Mouse (Mus musculus) c-Kit-negative CD71-positive TER-119-positive erythroid progenitor cells, embryonic 14.5 days (primary cell): ENCODE measurements around the gene Scpep1.
"Not testable (repeated sequence)": the region's sequence is repeated elsewhere in the genome, so short reads cannot be mapped to it uniquely, and the experiment has no call there.

ENCODE experiments used
- DNase-seq: peaks from one replicate; pipeline ENCODE4 v3.0.0-alpha.2; 2013; ENCODE audit warnings: low read depth, low spot score

Gene Scpep1

DNA sequence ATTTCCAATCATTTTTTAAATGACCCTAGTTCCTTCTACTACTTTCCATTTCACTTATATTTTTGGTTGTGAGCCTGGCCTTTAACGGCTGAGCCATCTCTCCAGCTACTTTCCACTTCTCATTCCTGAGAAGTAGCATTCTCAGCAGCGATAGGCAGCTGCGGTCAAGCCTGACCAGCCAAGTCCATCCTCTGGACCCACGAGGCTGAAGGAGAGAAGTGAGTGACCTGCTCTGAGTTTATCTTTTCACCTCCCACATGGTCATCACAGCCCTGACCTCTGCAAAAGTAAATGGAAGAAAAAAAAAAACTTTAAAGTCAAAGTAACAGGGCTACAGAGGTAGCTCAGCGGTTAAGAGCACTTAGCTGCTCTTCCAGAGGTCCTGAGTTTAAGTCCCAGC is 28.7 kb downstream of the Scpep1 start:
- no peak for DNase-seq

DNA sequence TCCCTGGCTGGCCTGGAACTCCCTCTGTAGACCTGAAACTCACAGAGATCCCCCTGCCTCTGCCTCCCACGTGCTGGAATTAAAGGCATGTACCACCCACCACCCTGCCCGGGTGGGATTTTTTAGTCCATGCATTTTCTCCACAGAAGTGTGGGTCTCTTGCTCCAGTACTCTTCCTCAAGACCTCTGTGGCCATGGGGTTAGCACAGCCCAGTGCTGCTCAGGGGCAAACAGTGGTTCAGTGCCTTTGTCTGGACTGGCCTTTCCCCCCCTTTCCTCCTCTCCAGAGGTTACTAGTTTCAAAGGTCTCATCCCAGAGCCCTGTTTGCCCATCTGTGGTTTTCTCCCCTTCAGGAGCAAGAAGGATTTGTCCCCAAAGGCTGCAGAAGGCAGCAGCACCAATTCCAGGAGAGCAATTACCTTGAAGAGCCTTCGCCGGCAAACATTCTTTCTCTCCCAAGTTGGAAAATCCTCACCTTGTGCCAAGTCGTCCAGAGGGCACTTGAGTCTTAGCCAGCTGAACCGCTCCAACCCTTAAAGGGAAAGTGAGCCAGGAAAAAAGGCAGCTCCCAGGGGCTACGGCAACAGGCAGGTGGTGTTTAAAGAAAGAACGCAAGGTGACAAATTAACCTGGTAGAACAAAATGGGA is 45.8 kb downstream of the Scpep1 start:
- DNase-seq, result no peak

DNA sequence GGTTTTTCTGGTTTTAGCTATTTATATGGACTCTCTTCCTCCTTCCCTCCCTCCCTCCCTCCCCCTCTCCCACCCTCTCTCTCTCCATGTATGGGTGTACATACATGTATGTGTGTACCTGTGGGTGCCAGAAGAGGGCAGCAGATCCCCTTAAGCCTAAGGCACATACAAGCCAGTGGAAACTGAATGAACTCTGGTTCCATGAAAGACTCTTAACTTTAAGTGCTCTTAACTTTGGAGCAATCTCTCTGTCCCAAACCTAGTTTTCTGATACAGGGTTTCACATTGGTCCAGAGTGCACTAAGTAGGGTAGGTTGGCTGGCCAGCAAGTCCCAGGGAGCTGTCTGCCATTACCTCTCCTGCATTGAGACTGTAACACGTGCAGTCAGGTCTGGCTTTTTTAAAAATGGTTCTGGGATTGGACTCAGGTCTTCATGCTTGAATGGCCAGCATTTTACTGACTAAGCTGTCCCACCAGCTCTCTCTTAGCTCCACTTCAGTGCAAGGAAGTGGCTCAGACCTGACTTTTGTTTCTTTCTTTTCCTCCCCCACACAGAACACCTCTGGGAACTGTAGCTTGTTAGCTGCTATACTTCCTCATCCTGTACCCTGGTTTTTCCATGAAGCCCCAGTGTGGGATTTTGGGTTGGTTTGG is 46.6 kb downstream of the Scpep1 start:
- DNase-seq, result no peak

DNA sequence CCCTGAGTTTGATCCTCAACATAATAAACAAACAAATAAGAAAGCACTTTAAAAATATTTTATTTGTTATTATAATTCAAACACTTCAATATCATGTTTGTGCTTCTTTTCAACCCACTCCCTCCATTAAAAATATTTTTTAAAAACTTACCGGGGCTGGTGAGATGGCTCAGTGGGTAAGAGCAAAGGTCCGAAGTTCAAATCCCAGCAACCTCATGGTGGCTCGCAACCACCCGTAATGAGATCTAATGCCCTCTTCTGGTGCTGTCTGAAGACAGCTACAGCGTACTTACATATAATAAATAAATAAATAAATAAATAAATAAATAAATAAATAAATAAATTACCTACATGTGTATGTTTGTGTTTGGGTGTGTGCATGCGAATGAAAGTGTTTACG is 47.4 kb downstream of the Scpep1 start:
- DNase-seq, result no peak

DNA sequence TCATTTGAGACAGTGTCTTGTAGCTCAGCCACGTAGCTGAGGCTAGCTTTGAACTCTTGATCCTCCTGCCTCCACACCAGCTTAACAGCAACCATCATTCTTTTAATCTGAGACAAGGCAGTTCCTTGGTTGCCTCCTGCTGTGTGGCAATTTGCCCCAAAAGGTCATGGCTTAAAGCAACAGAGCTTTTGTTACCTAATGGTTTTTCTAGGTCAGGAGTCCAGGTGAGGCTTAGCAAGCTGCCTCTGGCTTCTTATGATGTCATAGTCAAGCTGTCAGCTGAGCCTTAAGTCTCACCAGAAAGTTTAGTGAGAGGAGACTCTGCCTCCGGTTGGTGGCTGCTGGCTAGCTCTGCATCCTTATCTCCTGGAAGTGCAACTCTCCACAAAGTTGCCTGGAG is 49.6 kb downstream of the Scpep1 start:
- no peak for DNase-seq

DNA sequence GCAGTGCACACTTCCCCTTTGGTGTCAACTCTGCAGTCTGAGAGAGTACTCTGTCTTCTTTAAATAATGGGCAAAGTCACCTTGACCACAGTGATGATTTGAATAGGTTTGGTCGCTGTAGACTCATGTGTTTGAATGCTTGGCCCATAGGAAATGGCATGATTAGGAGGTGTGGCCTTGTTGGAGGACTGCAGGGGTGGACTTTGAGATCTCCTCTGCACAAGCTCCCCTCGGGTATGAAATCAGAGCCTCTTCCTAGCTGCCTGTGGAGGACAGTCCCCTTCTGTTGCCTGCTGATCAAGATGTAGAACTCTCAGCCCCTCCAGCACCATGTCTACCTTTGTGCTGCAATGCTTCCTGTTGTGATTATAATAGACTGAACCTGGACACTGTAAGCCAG is 51.2 kb downstream of the Scpep1 start:
- no peak for DNase-seq

DNA sequence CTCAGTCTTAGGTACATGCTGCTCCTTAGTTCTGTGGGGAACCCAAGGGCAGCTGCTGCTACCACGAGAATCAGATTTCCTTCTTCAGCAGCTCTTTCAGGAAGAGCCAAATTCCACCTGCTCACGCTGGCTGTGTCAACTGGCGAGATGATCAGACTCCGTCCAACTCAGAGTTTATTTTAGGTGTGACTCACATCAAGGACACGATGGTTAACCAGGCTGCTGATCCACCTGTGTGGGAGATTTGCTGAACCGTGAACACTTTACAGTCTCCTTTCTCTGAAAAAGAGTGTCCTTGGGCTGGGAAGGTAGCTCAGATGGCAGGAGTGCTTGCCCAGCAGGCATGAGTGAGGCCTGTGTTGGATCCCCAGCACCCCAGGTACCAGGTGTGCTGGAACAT is 52.5 kb downstream of the Scpep1 start:
- DNase-seq, result no peak

DNA sequence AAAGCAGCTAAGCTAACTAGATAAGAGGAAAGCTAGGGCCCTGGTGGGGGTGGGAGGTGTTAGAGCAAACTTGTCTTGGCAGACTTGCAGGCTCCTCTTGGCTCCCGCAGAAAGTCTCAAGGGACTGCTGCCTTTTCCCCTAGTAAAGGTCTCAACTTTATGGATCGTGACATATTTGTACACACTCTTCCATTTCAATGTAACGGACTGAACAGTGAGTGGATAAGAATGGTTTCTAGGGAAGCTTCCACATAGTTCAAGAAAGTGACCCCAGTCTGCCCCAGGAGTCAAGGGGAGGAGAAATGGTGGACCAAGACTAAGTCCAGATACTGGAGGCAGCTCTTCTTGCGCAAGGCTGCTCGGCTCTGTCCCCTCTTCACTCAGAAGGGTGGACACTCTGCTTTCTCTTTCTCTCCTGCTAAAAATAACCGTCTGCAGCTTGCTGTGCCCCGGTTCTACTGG is 53.9 kb downstream of the Scpep1 start:
- DNase-seq, result no peak

DNA sequence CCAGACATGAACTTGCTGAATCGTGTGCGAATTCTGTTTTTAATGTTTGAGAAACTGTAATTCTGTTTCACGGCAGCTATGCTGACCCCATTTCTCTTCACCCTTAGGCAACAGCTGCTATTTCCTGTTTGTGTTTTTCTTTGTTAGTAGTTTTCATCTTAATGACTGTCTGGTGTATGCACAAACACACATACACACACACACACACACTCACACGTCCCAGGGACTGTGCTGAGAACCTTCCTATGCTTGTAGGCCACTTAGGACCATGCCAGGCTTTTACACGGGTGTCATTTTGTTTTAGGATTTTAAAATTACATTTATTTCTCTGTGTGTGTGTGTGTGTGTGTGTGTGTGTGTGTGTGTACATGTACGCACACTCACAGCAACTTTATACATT is 55.7 kb downstream of the Scpep1 start:
- DNase-seq, result no peak

DNA sequence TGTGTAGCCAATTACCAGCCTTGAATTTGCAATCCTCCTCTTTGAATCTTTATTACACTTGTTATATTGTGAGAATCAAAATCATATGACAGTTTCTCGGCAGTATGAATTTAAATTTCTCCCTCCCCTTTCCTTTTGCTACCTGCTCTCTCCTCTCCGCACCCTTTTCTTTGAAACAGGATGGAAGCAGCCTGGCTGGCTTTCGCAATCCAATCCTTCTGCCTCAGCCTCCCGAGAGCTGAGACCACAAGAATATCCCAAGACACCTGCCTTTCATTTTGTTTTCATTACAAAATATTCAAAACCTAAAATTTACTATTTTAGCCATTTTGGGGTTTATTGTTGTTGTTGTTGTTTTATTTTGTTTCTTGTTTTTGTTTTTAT is 56.9 kb downstream of the Scpep1 start:
- no peak for DNase-seq

DNA sequence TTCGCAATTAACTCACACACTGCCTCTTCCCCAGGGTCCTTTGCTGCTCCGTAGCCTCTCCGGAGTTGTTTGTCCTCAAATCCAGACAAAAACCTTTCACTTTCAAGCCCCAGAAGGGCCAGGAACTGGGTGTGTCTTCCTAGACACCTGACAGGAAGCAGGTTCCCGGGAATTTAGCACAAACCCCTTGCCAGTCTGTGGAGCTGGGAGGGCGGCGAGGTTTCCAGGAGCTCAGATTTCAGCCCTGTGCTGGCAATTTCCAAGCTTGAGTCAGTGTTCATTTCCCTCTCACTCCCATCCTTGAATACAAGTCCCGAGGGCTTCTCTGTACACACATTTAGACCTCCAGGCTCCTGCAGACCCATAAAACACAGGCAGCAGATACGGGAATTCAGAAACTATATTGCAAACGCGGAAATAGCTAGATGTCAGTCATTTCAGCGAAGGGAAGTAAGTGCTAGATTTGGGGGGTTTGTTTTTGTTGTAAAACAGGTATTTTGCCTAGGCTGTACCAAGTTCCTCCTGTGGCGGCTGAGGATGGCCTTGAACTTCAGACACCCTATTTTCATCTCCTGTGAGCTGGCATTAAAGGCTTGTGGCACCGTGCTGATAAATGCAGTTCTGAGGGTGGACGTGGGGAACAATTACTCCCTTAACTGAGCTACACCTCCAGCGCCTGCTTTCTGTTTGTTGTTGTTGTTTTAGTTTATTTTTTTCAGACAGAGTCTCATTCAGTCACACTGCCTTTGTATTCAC is 57.5 kb downstream of the Scpep1 start:
- no peak for DNase-seq

DNA sequence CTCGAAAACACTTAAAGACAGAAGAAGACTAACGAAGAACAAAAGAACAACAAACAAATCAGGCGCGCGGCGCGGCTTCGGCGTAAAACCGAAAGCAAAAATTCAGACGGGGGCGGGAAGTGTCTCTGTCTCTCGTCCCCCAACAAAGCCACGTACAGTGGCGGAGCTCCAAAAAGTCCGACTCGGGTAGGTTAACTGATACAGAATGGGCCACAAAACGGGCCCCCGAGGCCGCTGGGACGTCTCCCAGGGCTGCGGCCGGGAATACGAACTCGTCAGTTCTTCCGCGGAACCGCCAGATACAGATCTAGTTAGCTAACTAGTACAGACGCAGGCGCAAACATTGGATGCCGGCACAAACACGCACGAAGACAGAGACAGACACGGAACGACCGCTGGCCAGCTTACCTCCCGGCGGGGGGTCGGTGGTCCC is 59.4 kb downstream of the Scpep1 start:
- not testable (repeated sequence) for DNase-seq

DNA sequence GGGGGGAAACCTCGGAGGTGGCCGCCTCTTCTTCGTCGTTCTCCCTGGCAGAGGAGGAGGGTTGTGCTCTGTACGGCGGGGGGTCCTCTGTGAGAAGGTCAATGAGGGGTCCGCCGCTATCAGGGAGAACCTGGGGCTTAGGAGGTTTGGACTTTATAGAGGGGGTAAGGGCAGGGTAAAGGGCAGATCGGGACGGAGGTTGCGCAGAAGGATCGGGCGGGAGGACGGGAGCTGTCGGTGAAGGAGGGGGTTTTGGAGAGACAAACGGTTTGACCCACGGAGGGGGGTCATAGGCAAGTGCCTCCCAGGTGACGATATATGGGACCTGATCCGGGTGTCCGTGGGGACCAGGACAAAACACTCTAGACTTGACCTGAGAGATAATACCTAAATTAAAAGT is 60.0 kb downstream of the Scpep1 start:
- DNase-seq, result not testable (repeated sequence)

DNA sequence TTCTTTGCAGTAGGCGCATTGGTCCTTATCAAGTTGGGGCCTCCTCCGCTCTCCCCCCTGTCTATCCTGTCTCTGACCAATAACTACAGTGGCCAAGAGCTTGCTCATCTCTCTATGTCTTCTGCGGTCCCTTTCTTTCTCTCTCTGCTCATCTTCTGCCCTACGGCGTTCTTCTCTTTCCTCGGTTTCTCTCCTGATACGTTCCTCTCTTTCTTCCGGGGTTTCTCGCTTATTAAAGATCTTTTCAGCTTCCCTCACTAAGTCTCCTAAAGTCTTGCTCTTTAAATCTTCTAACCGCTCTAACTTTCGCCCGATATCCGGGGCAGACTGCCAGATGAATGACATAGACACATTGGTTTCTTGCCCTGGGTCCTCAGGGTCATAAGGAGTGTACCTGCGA is 61.0 kb downstream of the Scpep1 start:
- not testable (repeated sequence) for DNase-seq

DNA sequence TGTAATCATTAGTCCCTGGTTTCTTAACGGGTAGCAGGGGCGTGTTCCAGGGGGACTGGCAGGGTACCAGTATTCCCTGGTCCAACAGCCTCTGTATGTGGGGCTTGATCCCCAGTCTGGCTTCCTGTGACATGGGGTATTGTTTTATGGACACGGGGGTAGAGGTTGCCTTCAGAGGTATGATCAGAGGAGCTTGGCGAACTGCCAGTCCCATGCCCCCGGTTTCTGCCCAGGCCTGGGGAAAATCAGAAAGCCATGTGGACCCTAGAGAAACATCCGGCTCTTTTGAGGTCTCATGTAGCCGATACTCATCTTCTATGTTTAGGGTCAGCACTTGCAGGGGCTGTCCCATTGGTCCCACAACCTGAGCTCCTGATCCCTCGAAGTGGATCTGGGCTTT is 61.8 kb downstream of the Scpep1 start:
- not testable (repeated sequence) for DNase-seq

DNA sequence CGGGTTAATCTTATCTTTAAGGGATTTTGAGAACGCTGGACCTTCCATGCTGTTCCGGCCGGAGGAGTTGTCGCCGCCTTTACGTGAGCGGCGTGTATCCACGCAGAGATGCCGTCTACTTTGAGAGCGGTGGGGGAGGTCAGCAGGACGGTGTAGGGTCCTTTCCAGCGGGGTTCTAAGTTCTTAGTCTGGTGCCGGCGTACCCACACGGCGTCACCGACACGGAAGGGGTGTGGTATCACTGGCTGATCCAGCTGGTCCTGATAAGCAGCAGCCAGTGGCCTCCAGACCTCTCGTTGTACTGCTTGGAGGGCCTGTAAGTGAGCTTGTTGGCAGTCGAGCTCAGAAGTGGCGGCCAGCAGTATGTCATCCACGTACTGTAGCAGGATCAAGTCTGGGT is 62.5 kb downstream of the Scpep1 start:
- not testable (repeated sequence) for DNase-seq

DNA sequence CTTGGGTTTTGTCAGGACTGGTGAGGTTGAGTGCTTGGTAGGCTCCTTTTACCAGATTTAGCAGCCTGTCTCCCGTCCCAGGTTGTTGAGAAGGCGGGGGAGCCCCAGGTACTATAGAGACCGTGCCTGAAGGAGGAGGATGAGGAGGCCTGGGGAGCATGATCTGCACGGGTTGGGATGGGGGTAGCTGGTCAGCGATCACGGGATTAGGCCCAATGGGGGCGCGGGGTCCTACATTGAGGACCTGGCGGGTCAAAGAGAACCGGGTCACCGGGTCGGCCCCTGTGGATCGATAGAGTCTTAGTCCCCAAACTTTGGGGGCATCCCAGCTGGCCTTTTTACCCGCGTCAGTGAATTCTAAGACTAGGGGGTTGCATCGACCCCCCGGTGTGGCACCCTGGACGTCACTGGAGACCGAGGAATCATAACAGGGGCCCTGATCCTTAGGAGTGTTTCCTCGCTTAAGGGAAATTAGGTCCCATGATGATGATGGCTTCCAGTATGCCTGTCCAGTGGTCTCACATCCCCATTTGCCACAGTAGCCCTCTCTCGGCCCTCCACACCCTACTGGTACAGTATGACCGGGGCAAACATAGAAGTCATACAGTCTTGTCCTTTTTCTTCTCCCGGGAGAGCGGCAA is 63.2 kb downstream of the Scpep1 start:
- not testable (repeated sequence) for DNase-seq

DNA sequence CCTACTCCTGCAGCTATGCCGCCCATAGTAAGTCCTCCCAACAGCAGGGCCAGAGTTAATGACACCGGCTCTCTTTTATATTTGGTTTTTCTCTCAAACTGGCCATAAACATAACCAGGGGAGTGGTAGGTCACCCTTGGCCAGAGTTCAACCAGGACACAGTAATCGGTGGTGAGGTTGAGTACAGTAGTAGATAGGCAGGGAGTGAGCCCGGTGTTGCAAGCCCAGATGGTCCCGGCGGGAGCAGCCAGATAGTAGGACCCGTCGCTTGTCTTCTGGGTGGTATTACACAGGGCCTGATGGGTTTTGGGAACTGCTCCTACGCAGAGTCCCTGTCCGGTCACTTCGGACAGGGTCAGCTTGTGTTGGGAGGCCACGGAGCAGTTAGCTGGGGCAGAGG is 63.8 kb downstream of the Scpep1 start:
- DNase-seq, result not testable (repeated sequence)

DNA sequence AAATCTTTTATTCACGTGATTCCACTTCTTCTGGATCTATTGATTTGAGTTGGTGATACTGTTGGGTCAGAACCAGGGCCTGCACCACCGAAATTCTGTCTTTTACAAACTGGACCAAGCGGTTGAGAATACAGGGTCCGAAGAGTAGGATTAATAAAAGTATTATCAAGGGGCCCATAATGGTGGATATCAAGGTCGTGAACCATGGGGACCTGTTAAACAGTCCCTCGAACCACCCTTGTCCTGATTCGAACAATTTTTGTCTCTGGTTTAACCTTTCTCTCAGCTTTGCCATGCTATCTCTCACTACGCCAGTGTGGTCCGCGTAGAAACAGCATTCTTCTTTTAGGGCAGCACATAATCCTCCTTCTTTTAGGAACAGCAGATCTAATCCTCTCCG is 64.4 kb downstream of the Scpep1 start:
- not testable (repeated sequence) for DNase-seq

DNA sequence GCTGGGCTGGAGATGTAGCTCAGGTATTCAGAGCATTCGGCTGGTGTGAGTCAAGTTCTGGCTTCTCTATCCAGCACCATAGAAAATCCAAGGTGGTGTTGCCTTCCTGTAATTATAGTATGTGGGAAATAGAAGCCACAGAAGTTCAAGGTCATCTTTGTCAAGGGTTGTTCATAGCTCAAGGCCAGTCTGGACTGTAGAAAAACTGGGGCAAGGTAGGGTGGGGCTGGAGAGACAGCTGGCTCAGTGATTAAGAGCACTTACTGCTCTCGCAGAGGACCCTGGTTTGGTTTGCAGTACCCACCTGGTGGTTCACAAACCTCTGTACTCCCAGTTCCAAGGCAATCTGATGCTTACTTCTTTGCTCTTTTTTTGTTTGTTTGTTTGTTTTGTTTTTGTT is 66.3 kb downstream of the Scpep1 start:
- no peak for DNase-seq

DNA sequence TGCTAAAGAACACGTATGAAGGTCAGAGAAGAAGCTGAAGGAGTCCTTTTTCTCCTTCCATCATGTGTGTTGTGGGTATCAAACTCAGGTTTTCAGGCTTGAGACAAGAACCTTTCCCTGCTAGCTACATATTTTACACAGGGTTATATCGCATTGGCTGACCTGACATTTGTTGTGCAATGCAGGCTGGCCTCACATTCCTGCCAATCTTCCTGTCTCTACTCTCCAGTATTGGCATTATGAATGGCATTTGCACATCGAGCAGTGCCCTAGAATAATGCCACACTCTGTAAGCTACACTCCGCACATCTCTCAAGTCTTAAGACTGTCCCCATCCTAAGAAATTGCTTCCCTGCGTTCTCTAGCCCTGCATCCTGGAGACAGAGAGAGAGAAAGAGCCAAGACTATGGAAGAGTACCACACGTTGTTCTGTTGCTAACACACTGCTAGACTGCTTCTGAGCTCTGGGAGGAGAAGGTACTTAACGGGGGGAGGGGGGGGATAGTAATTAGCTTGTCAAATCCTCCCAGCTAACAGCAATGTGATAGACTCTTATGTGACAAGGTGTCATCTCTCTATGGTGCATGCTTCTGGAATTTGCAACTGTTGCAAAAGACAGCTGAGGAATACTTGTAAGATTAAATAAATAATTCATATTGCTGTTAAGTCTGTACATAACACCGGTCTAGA is 70.7 kb downstream of the Scpep1 start:
- DNase-seq, result no peak

DNA sequence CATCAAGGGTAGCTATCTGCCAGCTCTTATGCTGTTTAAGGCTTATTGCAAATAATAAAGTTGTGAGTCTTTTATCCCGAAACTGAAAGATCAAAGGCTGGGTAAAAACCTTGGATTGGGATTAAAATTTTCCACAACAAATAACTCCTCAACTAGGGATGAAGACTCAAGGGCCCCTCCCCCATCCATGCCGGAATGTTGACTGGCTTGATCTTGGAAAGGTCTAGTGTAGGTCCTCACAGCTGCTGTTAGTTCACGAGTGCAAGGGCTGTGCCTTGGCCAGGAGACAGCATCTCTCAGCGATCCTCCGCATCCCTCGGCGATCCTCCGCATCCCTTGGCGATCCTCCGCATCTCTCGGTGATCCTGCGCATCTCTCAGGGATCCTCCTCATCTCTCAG is 77.3 kb downstream of the Scpep1 start:
- no peak for DNase-seq
